Mouse (Mus musculus) gastrocnemius, postnatal 10 days (tissue): ENCODE data around the gene Socs5. TPM values are rescaled to one million over a fixed set of nuclear protein-coding genes. Genes with fewer than 3 reads are reported as not detected.

Experiments
- DNase-seq: peaks from one replicate; pipeline ENCODE4 v3.0.0; 2021; ENCODE audit warnings: mixed read lengths
- microRNA-seq, 2 experiments: library from miRNA; unstranded; fragments of <30 nt; microRNA quantifications; one replicate each; pipeline ENCODE4 v1.2.0; 2021
- total RNA-seq, 2 experiments: library from RNA; stranded (reverse); gene quantifications; 2 replicates each; pipeline ENCODE4 v1.2.3; 2021

Socs5 gene
- total RNA-seq, 2 experiments from 2014 or later = 12.3 to 15.0 TPM

DNA sequence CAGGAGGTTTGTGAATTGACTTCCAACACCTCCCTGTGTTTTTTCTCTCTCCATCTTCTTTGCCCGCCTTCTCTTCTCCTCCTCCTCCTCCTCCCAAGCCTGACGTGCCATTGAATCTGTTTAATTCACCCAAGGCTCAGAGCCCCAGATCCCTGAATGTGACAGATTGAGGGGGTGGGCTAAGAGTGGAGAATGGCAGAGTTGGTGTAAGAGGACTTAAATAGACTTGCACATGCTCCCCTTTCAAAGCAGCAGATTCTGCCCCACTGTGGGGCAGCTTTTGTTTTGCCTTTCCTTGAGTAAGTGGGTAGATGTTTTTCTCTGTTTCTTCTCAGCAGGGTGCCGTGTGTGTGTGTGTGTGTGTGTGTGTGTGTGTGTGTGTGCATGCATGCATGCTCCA lies 61.6 kb downstream of the Socs5 start:
- no peak for DNase-seq

DNA sequence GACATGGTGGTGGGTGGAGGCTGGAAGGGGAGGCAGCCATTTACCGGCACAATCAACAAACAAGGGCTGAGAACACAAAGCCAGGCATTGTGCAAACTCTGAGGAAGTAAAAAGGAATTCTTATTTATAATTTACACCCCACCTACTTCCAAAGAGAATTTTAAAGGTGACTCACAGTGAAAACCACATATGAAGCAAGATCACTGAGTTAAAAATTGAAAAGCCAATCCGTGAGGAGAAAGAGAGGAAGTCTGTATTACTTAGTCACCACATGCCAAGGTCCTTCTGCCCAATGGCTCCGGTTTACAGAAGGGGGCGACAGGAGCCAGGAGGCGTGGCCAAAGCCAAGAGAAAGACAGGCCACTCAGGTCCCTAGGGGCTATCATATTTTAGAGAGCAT lies 62.9 kb downstream of the Socs5 start:
- no peak for DNase-seq

DNA sequence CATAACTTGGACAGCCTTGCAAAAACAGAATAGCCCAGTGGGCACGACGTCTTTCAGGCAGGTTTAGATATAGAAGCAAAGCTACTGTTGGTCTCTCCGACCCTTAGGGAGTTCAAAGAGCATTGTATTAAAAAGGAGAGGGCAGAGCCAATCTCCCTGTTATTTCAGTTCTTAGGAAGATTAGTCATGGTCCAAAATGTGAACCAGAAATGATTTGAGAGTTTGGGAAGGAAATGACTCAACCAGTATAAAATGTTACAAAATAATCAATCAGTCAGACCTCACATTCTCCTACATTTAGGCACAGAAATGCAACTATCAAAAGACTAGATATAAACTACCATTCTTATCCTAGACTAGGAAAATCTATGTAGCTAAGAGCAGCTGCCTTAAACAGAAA lies 64.6 kb downstream of the Socs5 start:
- no peak for DNase-seq

GRCm38 (mm10) chr17:87173966-87174365 lies 66.5 kb downstream of the Socs5 start:
- no peak for DNase-seq

- DNase-seq = peak; percentile 16
These were observed 67.3 kb downstream of the Socs5 start for GRCm38 (mm10) chr17:87174651-87175331.

GRCm38 (mm10) chr17:87176066-87177012 lies 68.9 kb downstream of the Socs5 start:
- DNase-seq = peak; percentile 31

DNA sequence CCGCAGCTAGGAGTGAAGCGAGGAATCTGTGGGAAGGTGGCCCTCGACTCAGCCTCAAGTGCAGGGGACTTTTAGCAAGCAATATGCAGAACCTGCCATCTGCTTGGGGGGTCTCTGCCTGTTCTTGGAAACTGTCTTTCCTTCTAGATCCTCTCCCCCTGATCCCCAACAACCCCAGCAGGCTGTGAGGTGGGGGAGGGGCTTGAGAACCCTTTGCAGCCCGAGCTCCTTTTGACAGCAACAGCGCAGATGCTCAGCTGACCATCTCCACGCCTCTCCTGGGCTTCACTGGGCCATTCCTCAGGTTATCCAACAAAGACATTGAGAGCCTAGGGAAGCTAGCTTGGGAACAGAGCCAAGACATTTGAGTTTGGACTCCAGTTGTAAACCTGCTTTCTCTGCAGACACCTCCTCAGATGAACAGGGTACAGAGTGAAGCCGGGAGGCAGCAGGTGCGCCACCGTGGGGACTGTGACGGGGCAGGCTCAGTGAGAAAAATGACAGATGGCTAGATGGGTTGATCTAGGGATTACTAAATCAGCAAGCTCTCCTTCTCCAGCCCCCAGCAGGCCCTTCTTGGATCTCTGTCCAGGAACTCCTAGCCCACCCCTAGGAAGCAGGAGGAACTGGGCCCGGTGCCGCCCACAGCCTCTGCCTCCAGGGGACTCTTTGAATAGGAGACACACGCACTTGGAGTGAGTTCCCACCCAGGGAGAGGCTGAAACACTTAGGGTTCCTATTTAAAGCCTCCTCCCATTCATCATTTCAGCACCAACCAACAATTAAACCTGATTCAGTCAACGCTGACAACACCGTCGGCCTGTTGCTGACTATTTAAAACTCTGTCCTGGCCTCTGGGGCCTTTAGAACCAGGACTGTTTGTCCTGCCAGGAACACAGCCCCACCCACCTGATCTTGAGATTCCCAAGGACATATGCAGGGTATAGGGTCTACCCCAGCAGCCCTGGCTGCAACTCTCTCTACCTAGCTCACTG lies 71.4 kb downstream of the Socs5 start:
- no peak for DNase-seq

DNA sequence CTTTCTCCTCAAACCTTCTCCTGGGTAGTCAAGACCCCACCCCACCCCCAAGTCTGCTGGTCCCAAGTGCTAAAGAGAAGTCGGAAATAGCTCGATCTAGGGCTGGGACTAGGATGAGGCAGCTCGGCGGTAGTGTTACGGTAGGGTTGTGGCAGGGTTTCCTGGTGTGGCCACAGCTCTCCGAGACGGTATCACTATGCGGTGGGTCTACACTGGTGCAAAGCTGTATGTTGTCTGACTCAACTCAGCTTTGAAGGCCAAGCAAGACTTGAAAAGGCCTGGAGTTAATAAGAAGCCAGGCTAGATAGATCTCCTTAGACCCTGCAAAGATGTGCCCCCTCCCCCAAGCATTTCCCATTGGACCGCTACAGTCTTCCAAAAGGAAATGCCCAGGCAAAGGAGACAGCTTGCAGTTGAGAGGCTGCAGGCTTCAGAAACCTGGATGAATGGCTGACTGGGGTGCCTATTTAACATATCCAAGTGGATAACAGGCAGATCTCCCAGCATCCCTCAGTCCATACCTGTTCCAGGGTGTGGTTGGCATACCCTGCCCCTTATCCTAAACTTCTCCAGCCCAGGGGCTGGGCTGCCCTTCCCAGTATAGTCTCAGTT lies 72.6 kb downstream of the Socs5 start:
- DNase-seq = no peak

DNA sequence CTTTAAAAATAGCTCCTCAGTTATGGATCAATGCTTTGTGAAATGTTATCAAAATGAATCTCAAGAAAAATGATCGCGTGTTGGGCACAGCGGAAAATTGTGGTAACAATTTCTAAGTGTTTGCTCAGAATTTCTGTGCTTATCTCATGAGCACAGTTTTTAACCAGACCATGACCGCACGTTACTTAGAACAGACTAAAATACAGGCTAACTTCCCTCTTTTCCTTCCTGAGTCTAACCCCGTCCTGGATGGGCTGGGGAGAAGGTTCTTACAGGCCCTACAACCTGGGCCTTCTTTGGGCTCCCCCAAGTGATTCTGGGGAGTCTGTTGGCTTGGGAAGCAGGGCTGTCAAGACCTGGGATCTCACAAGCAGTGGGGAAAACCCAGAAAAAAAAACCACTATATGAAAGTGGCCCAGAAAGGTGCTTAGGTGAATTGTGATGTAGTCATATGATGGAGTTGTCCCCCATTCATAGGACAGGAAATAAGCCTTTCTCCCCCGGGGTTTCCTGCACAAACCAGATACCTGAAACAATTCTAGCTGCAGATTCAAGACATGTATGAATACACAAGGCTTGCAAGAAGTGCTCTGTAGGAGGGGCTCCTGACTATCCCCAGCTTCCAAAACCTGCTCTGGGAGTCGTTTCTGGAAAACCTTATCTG lies 74.3 kb downstream of the Socs5 start:
- no peak for DNase-seq

- DNase-seq = no peak
These were observed 78.1 kb downstream of the Socs5 start for GRCm38 (mm10) chr17:87185461-87186066.

- no peak for DNase-seq
These were observed 79.5 kb downstream of the Socs5 start for GRCm38 (mm10) chr17:87187005-87187404.

Small RNA genes within 50 kb of the gene (microRNA-seq; reads per million reads assigned to microRNA genes)
- gene Gm22346 = 0 reads per million in 2 experiments

Other genes with a start within 250 kb of the Socs5 start
- not detected for gene Tmem247, start 190.3 kb upstream of the Socs5 start, total RNA-seq
- not detected for gene Atp6v1e2, start 159.8 kb upstream of the Socs5 start, total RNA-seq
- 100 to 1,000 TPM; 145 to 153 TPM for gene Rhoq, start 144.6 kb upstream of the Socs5 start, total RNA-seq
- 1 to 10 TPM; 3.8 to 4.1 TPM for gene Pigf, start 82.3 kb upstream of the Socs5 start, total RNA-seq
- 10 to 100 TPM; 26.3 to 29.2 TPM for gene Cript, start 82.1 kb upstream of the Socs5 start, total RNA-seq
- 10 to 100 TPM; 22.9 to 26.3 TPM for gene Mcfd2, start 158.3 kb downstream of the Socs5 start, total RNA-seq
- gene Ttc7, start 175.2 kb downstream of the Socs5 start, total RNA-seq = 10 to 100 TPM; 16.6 to 17.7 TPM